22 mouse cellular contexts compared by ENCODE assay signal in the genomic region with DNA sequence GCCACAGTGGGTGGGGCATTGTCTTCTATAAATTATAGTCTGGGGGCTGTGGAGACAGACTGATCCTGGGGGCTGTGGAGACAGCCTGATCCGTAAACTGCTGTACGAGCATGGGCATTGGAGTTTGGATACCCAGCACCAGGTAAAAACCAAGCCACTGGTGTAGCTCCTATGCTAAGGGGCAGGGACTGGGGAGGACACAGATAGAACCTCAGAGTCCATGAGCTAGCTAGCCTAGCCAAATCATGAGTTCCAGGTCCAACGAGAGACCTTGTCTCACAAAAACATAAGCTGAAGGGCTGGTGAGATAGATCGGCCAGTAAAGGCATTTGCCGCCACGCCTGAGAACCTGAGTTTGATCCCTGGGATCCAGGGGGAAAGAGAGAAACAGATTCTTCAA.
"Had no signal": no experiment of that assay in that cellular context is flagged by ENCODE, and none has a peak within 500 bp of the region (broad histone marks: within the 10 kb centered on the region; RNA-seq: fewer than 3 reads in every experiment).

No protein-coding gene starts in this region.

- H3K4me1 ChIP-seq: hindbrain, embryonic 13.5 days; hindbrain, embryonic 15.5 days; kidney, embryonic 15.5 days; limb, embryonic 10.5 days; limb, embryonic 12.5 days; liver, embryonic 13.5 days had no signal

- H3K36me3 ChIP-seq: heart, embryonic 12.5 days; hindbrain, embryonic 13.5 days; hindbrain, embryonic 15.5 days; kidney, embryonic 15.5 days; limb, embryonic 10.5 days; limb, embryonic 12.5 days; liver, embryonic 13.5 days had no signal

- H3K9me3 ChIP-seq: hindbrain, embryonic 15.5 days; liver, embryonic 13.5 days had no signal

- H3K4me3 ChIP-seq: heart, embryonic 12.5 days; hindbrain, embryonic 13.5 days; hindbrain, embryonic 15.5 days; kidney, embryonic 15.5 days; limb, embryonic 10.5 days; limb, embryonic 12.5 days; liver, embryonic 13.5 days had no signal

- H3K27ac ChIP-seq: hindbrain, embryonic 13.5 days; hindbrain, embryonic 15.5 days; hindbrain, postnatal 0 days; kidney, embryonic 15.5 days; kidney, postnatal 0 days; limb, embryonic 10.5 days; limb, embryonic 12.5 days; liver, embryonic 13.5 days had no signal

- H3K27me3 ChIP-seq: heart, embryonic 12.5 days; hindbrain, embryonic 13.5 days; hindbrain, embryonic 15.5 days; kidney, embryonic 15.5 days; limb, embryonic 12.5 days; liver, embryonic 13.5 days had no signal

- DNase-seq: gastrocnemius, postnatal 14 days; gastrocnemius, postnatal 36 days; heart, adult 18-20 months; heart, postnatal 14 days; heart, postnatal 36 days; kidney, adult 11 months; kidney, adult 2 months; kidney, adult 9 months; kidney, postnatal 14 days; kidney, postnatal 36 days; layer of hippocampus, adult 9-11 months; layer of hippocampus, postnatal 36 days; liver; liver, embryonic 13.5 days had no signal
